Mouse (Mus musculus) MEL (cell line): Measurements from ENCODE around the gene Fhl2.

ENCODE experiments used
- CTCF ChIP-seq, 3 experiments: IDR thresholded peaks in 2 of 3; conservative IDR thresholded peaks in 1 of 3; 2 replicates each; pipeline ENCODE4 v1.5.1; 2011 to 2012; ENCODE audit warnings: low read length in 3 of 3, low read depth in 2 of 3, mild to moderate bottlenecking in 2 of 3, improper control_type of control experiment in 1 of 3, inconsistent platforms in 1 of 3, mixed read lengths in 1 of 3, moderate library complexity in 1 of 3; ENCODE audit not compliant: control insufficient read depth in 1 of 3, insufficient read depth in 1 of 3, poor library complexity in 1 of 3, severe bottlenecking in 1 of 3
- MYB ChIP-seq: IDR thresholded peaks from 2 replicates; pipeline ENCODE4 v1.6.1; 2011; ENCODE audit warnings: mild to moderate bottlenecking, low read depth, low read length, improper control_type of control experiment
- POLR2A ChIP-seq, 2 experiments: IDR thresholded peaks; 2 replicates each; pipeline ENCODE4 v1.6.1; 2011 to 2012; ENCODE audit warnings: low read length in 2 of 2, mild to moderate bottlenecking in 2 of 2, control low read depth in 1 of 2, improper control_type of control experiment in 1 of 2, low read depth in 1 of 2, moderate library complexity in 1 of 2; ENCODE audit not compliant: control insufficient read depth in 1 of 2, insufficient read depth in 1 of 2, poor library complexity in 1 of 2
- TBP ChIP-seq: IDR thresholded peaks from 2 replicates; pipeline ENCODE4 v1.8.0; 2011; ENCODE audit warnings: low read depth, low read length, improper control_type of control experiment

- TF ChIP-seq CTCF (IDR thresholded peaks at IDR 0.05 in 2 of 3, conservative IDR thresholded peaks at IDR 0.05 in 1 of 3; ENCODE audit: control insufficient read depth in 1 of 3, insufficient read depth in 1 of 3, low read depth in 2 of 3, low read length in 3 of 3, poor library complexity in 1 of 3, severe bottlenecking in 1 of 3), result no peak
- no peak for TF ChIP-seq POLR2A (IDR thresholded peaks at IDR 0.05; ENCODE audit: control insufficient read depth in 1 of 2, insufficient read depth in 1 of 2, low read depth in 1 of 2, low read length in 2 of 2, poor library complexity in 1 of 2)
- no peak for TF ChIP-seq TBP
- TF ChIP-seq MYB, result no peak
Observed at GRCm38 (mm10) chr1:43163467-43164418, 33.0 kb downstream of the Fhl2 start.
